Mouse (Mus musculus): Measurements from ENCODE around the gene Adcy7.

GRCm38 (mm10) chr8:88342026-88342425, 69.8 kb downstream of the Adcy7 start:
- no peak for TF ChIP-seq CTCF (IDR thresholded peaks at IDR 0.05; ENCODE audit: extremely low read depth, insufficient read length, insufficient replicate concordance, low read depth, low read length)
- no peak for TF ChIP-seq POLR2A (IDR thresholded peaks at IDR 0.05; ENCODE audit: low read depth, low read length)
